Mouse (Mus musculus) lung, adult 18-20 months (tissue): Measurements from ENCODE around the gene C2cd3.
"Not testable (repeated sequence)": the region's sequence is repeated elsewhere in the genome, so short reads cannot be mapped to it uniquely, and the experiment has no call there.

Experiments used
- DNase-seq, 2 experiments: peaks; one replicate each; pipeline ENCODE4 v3.0.0; 2022; ENCODE audit warnings: mixed read lengths in 2 of 2

Gene C2cd3

GRCm38 (mm10) chr7:100472777-100473176 is 100.7 kb downstream of the C2cd3 start, which contains the start of gene Ucp3:
Gene Ucp3 (plus strand): TSS chr7:100472990.
- peak; percentile 11 to 39 for DNase-seq

- DNase-seq = no peak
These were observed 101.9 kb downstream of the C2cd3 start for GRCm38 (mm10) chr7:100473846-100474454.

GRCm38 (mm10) chr7:100474680-100475079 is 102.6 kb downstream of the C2cd3 start:
- peak; percentile 62 to 76 for DNase-seq

GRCm38 (mm10) chr7:100479100-100479822 is 107.2 kb downstream of the C2cd3 start:
- no peak for DNase-seq

- no peak for DNase-seq
These were observed 107.8 kb downstream of the C2cd3 start for GRCm38 (mm10) chr7:100479823-100480164.

- DNase-seq = no peak
These were observed 108.1 kb downstream of the C2cd3 start for GRCm38 (mm10) chr7:100480175-100480574.

- not testable (repeated sequence) for DNase-seq
These were observed 110.0 kb downstream of the C2cd3 start for GRCm38 (mm10) chr7:100482046-100482445.

GRCm38 (mm10) chr7:100484493-100484892 is 112.5 kb downstream of the C2cd3 start:
- DNase-seq = no peak

GRCm38 (mm10) chr7:100487301-100487700 is 115.3 kb downstream of the C2cd3 start:
- no peak for DNase-seq

- no peak for DNase-seq
These were observed 116.5 kb downstream of the C2cd3 start for GRCm38 (mm10) chr7:100488474-100489048.

- peak; percentile 50 to 88 for DNase-seq
These were observed 120.5 kb downstream of the C2cd3 start for GRCm38 (mm10) chr7:100492391-100493116.

- peak; percentile 96 for DNase-seq
These were observed 121.1 kb downstream of the C2cd3 start, which contains the start of gene Ucp2 for GRCm38 (mm10) chr7:100493117-100493483. Gene Ucp2 (plus strand): TSS chr7:100493337.

GRCm38 (mm10) chr7:100493484-100494414 is 121.7 kb downstream of the C2cd3 start:
- peak; percentile 48 to 67 for DNase-seq

GRCm38 (mm10) chr7:100494415-100494831 is 122.4 kb downstream of the C2cd3 start:
- DNase-seq = no peak

GRCm38 (mm10) chr7:100495042-100495441 is 123.0 kb downstream of the C2cd3 start:
- no peak for DNase-seq

- peak; percentile 93 to 94 for DNase-seq
These were observed 123.7 kb downstream of the C2cd3 start for GRCm38 (mm10) chr7:100495581-100496251.

- DNase-seq = no peak
These were observed 124.3 kb downstream of the C2cd3 start for GRCm38 (mm10) chr7:100496371-100496770.

- DNase-seq = no peak
These were observed 124.8 kb downstream of the C2cd3 start for GRCm38 (mm10) chr7:100496791-100497190.

- no peak for DNase-seq
These were observed 125.4 kb downstream of the C2cd3 start for GRCm38 (mm10) chr7:100497402-100497801.

- DNase-seq = no peak
These were observed 125.9 kb downstream of the C2cd3 start for GRCm38 (mm10) chr7:100497982-100498381.

- no peak for DNase-seq
These were observed 127.4 kb downstream of the C2cd3 start for GRCm38 (mm10) chr7:100499465-100499864.
